Mouse (Mus musculus) adrenal gland, postnatal 4 days (tissue): Measurements from ENCODE around the gene Kcnip1. TPM values are rescaled to one million over a fixed set of nuclear protein-coding genes. Genes with fewer than 3 reads are reported as not detected.

Source experiments
- DNase-seq, 2 experiments: peaks; one replicate each; pipeline ENCODE4 v3.0.0; 2021 to 2022; ENCODE audit warnings: low spot score in 2 of 2, mixed read lengths in 2 of 2
- long read RNA-seq, 2 experiments: library from polyadenylated mRNA; stranded (forward); transcript quantifications; one replicate each; pipeline ENCODE4 v2.0.0; 2021
- total RNA-seq, 2 experiments: library from RNA; stranded (reverse); gene quantifications; 2 replicates each; pipeline ENCODE4 v1.2.3; 2021

Kcnip1 gene
- total RNA-seq, result 1 to 10 TPM; 6.6 to 7.3 TPM
- long read RNA-seq, experiment 1, result 0 reads
- long read RNA-seq, experiment 2, transcript Kcnip1-201 (8 exons, 1,749 nt), result major isoform, 11 of 15 reads
- long read RNA-seq, experiment 2, partial matches to known transcripts, result 0 of 15 reads
- long read RNA-seq, experiment 2, other reads (novel, unspliced or antisense), result 4 of 15 reads

DNA sequence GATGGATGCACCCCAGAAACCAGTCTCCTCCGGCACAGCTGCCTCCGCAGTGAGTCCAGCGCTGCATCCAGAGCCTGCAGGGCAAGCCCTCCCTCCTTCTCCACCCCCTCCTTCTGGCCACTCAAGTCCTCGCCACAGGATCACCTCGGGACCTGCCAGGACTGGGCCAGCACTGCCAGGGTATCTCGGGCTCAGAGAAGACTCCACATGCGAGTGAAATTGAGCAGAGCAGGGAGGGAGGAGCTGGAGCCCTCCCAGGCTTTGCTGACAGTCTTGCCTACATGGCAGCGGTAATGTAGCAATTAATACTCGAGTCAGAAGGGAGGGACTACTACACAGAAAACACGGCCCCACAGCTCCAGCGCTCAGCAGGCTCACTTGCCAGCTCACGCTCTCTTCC, at the start of gene Kcnip1:
TSS of gene Kcnip1 (minus strand) at position 215 of the 400 bp plus-strand sequence.
- DNase-seq, result no peak

- no peak for DNase-seq
Observed at GRCm38 (mm10) chr11:34040061-34040460, 47.1 kb upstream of the Kcnip1 start.

DNA sequence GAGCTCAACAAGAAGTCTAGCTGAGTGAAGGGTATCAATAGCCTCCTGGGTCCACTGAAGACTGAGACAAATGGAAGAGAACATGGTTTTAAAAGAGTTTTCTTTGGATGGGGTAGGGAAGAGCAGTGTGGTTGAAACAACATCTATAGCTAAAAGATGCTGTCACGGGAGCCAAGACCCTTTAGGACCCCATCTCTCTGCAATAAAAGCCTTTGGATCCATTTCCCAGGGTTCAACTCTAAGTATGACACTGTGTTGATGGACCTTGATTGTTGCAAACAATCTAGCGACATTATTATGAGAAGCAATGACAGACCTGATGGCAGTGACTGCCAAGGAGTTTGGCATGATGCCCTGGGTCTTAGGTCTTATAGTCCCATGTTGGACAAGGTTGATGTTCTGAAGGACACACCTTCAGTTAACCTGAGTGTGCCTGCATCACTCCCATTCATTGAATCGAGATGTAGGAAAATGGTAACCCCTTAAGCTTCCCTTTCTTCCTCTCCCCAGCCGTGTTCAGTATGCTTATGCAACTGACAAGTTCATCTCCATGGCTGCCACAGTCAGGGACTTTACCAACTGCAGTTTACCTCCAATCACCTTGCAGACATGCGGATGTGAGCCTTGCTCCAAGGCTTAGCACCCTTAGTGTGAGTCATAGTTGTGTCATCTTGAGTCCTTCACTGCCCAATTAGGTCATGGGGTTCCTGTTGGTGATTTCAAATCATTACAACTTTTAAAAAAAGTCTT, 43.1 kb upstream of the Kcnip1 start:
- no peak for DNase-seq

DNA sequence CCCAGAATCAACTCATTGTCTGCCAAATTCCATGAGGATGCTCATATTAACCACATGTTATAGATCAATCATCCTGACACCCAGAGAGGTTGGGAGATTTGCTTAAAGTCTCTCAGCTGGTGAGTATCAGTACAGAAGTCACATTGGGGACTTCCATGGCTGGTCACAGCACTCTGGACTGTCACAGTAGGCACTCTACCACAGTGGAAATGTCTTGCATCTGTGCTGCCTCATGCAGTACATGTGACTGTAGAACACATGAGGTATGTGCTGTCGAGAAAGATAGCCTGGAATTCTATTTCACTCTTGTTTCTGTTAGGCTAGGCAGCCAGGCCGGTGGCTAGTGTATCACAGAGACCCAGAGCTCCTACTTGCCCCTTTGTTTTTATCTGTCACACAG, 41.8 kb upstream of the Kcnip1 start:
- no peak for DNase-seq

- DNase-seq, result no peak
Observed at GRCm38 (mm10) chr11:34034008-34034505, 41.1 kb upstream of the Kcnip1 start.

DNA sequence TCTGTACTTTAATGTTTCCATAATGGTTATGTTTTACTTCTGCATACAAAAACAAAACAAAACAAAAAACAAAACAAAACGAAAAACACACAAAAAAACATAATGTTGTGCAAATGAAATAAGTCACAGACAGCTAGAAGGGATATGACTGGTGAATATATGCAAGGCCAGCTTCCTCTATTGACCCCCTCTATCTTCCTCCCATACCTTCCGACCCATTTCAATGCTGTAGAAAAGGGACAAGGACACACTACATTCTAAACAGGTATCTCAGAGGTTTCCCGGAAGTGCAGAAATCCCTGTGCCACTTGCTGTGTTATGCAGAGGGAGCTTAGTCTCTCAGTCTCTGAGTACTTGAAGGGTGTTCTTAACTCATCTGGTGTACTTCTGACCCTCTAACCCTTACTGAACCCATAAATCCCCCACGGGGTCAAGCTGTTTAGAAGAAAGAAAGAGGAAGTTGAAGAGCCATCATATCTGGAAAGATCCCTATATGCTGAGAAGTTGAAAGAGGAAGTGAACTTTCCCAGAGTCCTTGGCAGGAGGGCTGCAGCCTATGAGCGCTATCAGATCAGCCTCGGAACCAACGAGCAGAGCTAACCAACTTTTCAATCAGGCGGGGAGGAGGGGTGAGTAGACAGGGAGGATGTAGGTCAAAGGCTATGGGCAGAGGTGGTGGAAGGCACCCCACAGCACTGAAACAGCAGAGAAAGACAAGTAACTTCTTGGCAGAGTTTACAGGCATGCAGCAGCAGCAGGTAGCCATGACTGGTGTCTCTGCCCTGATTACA, 38.3 kb upstream of the Kcnip1 start:
- DNase-seq, result no peak

DNA sequence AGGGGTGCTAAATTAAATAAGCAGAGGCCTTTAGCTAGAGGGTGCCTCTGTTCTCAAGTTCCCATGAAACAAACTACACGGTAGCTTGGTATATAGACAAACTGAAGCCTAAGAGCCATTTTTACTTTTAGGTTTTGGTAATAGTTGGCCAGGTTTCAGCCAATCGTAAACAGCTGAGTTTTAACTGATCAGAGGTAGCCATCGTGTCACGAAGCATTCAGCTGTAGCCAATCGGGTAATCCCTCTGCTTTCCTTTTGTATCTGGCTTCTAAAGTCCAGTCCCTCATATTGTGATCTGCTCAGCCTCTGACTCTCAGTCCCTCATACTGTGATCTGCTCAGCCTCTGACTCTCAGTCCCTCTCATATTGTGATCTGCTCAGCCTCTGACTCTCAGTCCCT, 36.7 kb upstream of the Kcnip1 start:
- no peak for DNase-seq

DNA sequence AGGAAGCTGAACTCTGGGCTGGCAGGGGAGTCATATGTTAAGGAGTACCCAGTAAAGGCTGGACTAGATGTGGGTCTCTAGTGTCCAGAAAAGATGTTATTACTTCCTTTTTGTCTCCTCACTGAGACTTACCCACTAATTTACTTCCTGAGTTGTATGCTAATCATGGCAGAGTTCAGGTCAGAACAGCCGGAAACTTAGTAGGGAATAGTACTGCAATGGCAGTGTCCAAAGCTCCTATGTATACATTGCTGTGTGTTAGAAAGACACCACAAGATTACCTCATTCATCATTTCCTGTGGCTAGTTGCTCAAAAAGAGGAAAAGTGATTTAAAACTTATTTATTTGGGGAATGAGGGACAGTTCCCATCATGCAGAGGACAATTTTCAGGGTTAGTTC, 32.1 kb upstream of the Kcnip1 start:
- no peak for DNase-seq

DNA sequence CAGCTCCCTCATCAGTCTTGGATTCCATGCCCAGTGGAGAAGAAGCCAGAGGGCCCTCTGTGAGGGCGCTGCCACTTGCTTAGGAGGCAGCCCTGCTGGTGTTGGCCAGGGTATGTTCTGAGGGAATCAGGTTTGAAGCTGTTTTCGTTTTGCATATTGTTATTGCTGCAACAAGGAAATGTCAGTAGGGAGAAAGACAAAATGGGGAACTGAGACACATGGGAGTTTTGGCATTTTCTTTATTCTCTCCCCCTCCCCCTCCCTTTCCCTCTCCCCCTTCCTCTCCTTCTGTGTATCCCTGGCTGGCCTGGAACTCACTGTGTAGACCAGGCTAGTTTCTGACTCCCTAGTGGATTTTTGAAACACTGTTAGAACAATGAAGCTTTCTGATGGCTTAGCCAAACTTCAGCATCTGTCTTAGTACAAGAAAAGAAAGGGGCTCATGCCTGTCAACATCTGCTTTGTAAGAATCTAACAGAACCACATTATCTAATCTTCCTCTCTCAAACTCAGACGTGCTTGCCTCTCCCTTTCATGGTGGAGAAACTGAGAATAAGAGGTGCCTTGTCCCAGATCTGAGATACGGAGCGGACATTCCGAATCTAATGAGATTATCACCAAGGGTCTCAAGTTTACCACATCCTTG, 19.2 kb upstream of the Kcnip1 start:
- no peak for DNase-seq

- no peak for DNase-seq
Observed at GRCm38 (mm10) chr11:34010859-34011172, 17.9 kb upstream of the Kcnip1 start.

- no peak for DNase-seq
Observed at GRCm38 (mm10) chr11:34010133-34010858, 17.3 kb upstream of the Kcnip1 start.

DNA sequence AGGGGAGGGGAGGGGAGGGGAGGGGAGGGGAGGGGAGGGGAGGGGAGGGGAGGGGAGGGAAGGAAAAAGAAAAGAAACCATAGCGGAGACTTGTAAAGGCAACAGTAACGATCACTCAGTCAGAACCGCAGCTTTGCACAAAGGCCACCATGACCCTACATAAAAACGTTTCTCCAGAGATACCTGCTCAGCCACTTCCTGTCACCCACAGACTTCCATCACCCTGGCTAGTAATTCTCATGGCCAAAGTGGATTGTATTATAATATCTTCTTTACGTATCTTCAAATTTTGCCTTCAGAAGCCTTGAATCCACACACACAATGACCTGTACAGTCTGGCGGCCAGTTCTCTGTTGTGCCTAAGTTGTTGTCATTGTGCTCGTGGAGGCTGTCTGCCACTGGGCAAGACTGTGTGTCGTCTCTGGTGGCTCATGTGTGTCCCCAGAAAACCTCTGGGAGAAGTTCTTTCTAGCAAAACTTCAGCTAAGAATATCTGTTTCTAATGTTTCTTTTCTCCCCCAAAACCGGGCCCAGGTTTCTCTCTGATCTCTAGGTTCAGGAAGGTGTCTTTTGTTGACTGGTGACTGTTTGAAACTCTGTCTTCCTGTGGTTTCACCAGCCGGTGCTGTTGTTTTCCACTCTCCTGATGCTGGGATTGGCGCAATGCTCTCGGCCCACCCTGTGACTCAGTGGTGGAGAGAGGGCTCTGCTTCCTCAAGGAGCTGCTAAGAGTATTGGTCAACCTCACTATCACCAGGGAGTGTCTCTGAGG, 16.6 kb upstream of the Kcnip1 start:
- DNase-seq, result no peak

DNA sequence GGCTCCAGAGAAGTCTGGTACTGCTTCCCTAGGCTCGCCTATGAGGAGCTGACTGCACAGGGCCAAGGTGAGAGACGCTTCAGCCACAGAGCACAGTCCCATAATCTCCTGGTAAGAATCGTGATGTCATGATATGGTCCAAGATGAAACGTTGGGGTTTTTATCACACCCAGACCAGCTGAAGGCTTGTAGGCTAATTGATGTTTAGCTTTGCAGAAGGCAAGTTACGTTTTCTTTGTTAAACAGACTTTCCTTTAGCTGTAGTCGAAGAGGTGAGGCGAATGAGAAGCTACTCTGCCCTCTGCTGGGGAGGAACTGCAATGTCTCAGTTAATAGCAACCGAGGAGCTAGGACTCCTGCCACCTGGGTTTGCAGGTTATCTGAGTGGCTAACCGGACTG, 15.8 kb upstream of the Kcnip1 start:
- DNase-seq, result no peak

GRCm38 (mm10) chr11:34008214-34008613, 15.3 kb upstream of the Kcnip1 start:
- no peak for DNase-seq

DNA sequence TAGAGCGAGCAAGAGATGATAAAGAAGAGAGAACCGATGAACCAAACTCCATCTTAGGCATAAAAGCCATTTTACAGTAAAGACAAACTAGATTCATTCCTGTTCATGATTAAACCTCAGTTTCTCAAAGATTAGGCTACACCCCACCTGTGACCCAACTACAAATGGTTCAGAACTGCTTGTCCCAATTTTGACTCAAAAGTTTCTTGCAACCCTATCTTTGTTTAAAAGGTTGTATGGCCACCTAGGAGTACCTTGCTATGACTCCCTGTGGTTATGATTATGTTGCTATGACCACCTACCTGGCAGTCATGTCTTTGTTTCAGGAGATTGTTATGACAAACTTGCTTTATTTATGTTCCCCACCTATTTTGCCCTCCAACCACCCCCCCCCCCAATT, 14.7 kb upstream of the Kcnip1 start:
- DNase-seq, result no peak

DNA sequence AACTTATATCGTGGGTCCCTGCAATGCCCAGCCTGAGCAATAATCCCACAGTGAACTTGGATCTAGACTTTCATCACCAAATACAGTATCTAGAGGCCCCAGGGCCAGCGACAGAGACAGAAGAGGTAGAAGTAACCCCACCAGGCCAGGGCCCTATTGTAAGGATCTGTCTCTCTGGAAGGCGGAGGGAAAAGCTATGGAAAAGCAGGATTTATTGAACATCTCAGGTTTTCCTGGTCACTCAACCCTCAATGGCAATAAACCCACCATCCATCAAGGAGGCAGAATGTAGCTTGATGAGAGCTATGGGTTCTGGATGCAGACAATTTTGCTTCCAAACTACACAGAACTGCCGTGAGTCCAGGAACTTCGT, 9.6 kb upstream of the Kcnip1 start:
- no peak for DNase-seq

DNA sequence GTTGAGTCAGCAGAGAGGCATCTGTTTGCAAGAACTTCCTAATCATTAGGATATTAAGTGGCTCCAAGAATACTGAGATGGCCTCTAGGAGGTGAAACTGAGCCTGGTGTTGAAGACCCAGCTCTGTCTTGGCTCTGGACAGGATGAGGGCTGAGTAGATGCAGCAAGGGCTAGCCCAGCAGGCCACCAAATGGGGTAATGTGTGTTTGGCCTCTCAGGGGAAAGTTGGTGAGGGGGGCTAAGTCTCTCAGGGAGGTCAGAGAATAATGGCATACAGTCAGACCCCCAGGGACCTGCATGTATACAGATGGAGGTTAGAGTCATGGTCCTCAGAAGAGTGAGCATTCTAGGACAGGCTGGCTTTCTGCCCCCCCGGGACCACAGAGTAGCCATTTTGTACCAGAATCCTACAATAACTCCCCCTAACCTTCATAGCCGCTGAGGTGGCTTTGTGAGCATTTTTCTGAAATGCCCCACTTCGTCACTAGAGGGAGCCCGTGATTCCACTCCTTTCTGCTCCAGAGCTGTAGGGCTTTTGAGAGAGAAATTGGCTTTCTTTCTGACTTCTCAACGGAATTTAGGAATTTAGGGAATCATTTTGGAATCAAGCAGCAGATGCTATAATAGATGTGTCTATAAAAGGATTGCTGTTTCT, 9.1 kb upstream of the Kcnip1 start:
- no peak for DNase-seq

- DNase-seq, result no peak
Observed at GRCm38 (mm10) chr11:34000416-34000815, 7.5 kb upstream of the Kcnip1 start.

- DNase-seq, result no peak
Observed at GRCm38 (mm10) chr11:33998244-33998643, 5.3 kb upstream of the Kcnip1 start.

- DNase-seq, result no peak
Observed at GRCm38 (mm10) chr11:33993496-33993895, 544 bp upstream of the Kcnip1 start.
